Mouse (Mus musculus): ENCODE results near the gene H2-Oa. TPM values are rescaled to one million over a fixed set of nuclear protein-coding genes. Genes with fewer than 3 reads are reported as not detected.

The H2-Oa gene
- total RNA-seq (2023): 8.9 TPM

GRCm38 (mm10) chr17:34092197-34092875, at the start of gene H2-Oa:
H2-Oa (plus strand) TSS chr17:34092340.

GRCm38 (mm10) chr17:34119249-34120179, 27.4 kb downstream of the H2-Oa start, which contains the start of gene H2-DMa:
H2-DMa (plus strand) TSS chr17:34119541.

GRCm38 (mm10) chr17:34122188-34122984, 30.2 kb downstream of the H2-Oa start, which contains the start of gene Brd2:
Brd2 (minus strand) TSS chr17:34122634.

GRCm38 (mm10) chr17:34143033-34143432, 50.9 kb downstream of the H2-Oa start, which contains the start of gene H2-DMb2:
H2-DMb2 (plus strand) TSS chr17:34143307.

Other genes with a start within 250 kb of the H2-Oa start
- 8.2 TPM for gene Cd320, start 249.2 kb upstream of the H2-Oa start, total RNA-seq (2023)
- gene Gm7029, start 218.5 kb upstream of the H2-Oa start, total RNA-seq (2023): not detected
- gene Kifc1, start 201.7 kb upstream of the H2-Oa start, total RNA-seq (2023): 11.2 TPM
- 2.3 TPM for gene Platr17, start 187.2 kb upstream of the H2-Oa start, total RNA-seq (2023)
- gene Daxx, start 182.9 kb upstream of the H2-Oa start, total RNA-seq (2023): 68.7 TPM
- gene Tapbp, start 176.4 kb upstream of the H2-Oa start, total RNA-seq (2023): 309 TPM
- gene Zbtb22, start 176.4 kb upstream of the H2-Oa start, total RNA-seq (2023): 29.6 TPM
- 187 TPM for gene Rgl2, start 162.8 kb upstream of the H2-Oa start, total RNA-seq (2023)
- 61.6 TPM for gene Pfdn6, start 152.0 kb upstream of the H2-Oa start, total RNA-seq (2023)
- 60.7 TPM for gene Wdr46, start 151.7 kb upstream of the H2-Oa start, total RNA-seq (2023)
- 14.8 TPM for gene B3galt4, start 140.9 kb upstream of the H2-Oa start, total RNA-seq (2023)
- 55.2 TPM for gene Vps52, start 136.5 kb upstream of the H2-Oa start, total RNA-seq (2023)
- 2,022 TPM for gene Rps18, start 136.3 kb upstream of the H2-Oa start, total RNA-seq (2023)
- 4,746 TPM for gene H2-K1, start 92.0 kb upstream of the H2-Oa start, total RNA-seq (2023)
- gene Ring1, start 67.7 kb upstream of the H2-Oa start, total RNA-seq (2023): 26.4 TPM
- 130 TPM for gene H2-Ke6, start 64.3 kb upstream of the H2-Oa start, total RNA-seq (2023)
- 107 TPM for gene Slc39a7, start 60.7 kb upstream of the H2-Oa start, total RNA-seq (2023)
- 109 TPM for gene Rxrb, start 60.5 kb upstream of the H2-Oa start, total RNA-seq (2023)
- 40.9 TPM for gene Col11a2, start 52.9 kb upstream of the H2-Oa start, total RNA-seq (2023)
- 41.5 TPM for gene H2-DMa, start 27.2 kb downstream of the H2-Oa start, total RNA-seq (2023)
- 400 TPM for gene Brd2, start 30.3 kb downstream of the H2-Oa start, total RNA-seq (2023)
- gene H2-DMb2, start 51.0 kb downstream of the H2-Oa start, total RNA-seq (2023): 40.5 TPM
- 26.0 TPM for gene H2-DMb1, start 60.7 kb downstream of the H2-Oa start, total RNA-seq (2023)
- gene Tap1, start 95.2 kb downstream of the H2-Oa start, total RNA-seq (2023): 163 TPM
- 144 TPM for gene Psmb9, start 95.4 kb downstream of the H2-Oa start, total RNA-seq (2023)
- 220 TPM for gene Psmb8, start 105.4 kb downstream of the H2-Oa start, total RNA-seq (2023)
- 147 TPM for gene Tap2, start 111.2 kb downstream of the H2-Oa start, total RNA-seq (2023)
- 92.6 TPM for gene H2-Ob, start 146.6 kb downstream of the H2-Oa start, total RNA-seq (2023)
- gene H2-Ab1, start 165.3 kb downstream of the H2-Oa start, total RNA-seq (2023): 189 TPM
- 180 TPM for gene H2-Aa, start 195.5 kb downstream of the H2-Oa start, total RNA-seq (2023)
- 143 TPM for gene H2-Eb1, start 213.5 kb downstream of the H2-Oa start, total RNA-seq (2023)
- 0.95 TPM for gene H2-Eb2, start 233.3 kb downstream of the H2-Oa start, total RNA-seq (2023)

Data from CD4-positive naive resting alpha-beta T cell, adult 57 days (primary cell).